Mouse (Mus musculus): Measurements from ENCODE around the gene Fn1. TPM values are rescaled to one million over a fixed set of nuclear protein-coding genes. Genes with fewer than 3 reads are reported as not detected.
A peak's percentile ranks its signal among the peaks of the same experiment; 100 is the strongest.

The Fn1 gene
- polyA plus RNA-seq, 1 experiment from 2014 or later = 39.4 TPM

- no peaks in the 10 kb centered on the region for H3K27me3 ChIP-seq (replicated peaks; ENCODE audit: control insufficient read depth, insufficient read depth, low read length)
- H3K27ac ChIP-seq (ENCODE audit: low read length) = no peak overlapping the region
- peaks cover 2% of the 10 kb centered on the region; the same call in 1 of the 2 replicates for H3K36me3 ChIP-seq (ENCODE audit: control insufficient read depth, insufficient read depth)
- WGBS = 96% methylated on average over 6 of the region's 6 CpGs
- ATAC-seq = no peak
- no peaks in the 10 kb centered on the region for H3K9me3 ChIP-seq (ENCODE audit: control insufficient read depth, low read length)
- H3K4me3 ChIP-seq (replicated peaks; ENCODE audit: low read length) = no peak overlapping the region
- no peaks in the 10 kb centered on the region for H3K4me1 ChIP-seq (replicated peaks; ENCODE audit: control insufficient read depth, insufficient read depth, low read length)
- no peak overlapping the region for H3K9ac ChIP-seq (replicated peaks; ENCODE audit: low read depth, low read length)
- no peak overlapping the region for H3K4me2 ChIP-seq (ENCODE audit: low read length)
Measured at GRCm38 (mm10) chr1:71623625-71624024, 29.4 kb downstream of the Fn1 start.

GRCm38 (mm10) chr1:71621526-71621925, 31.5 kb downstream of the Fn1 start:
- Histone ChIP-seq H3K9me3 (ENCODE audit: control insufficient read depth, low read length) (no peaks in the 10 kb centered on the region), H3K4me3 (replicated peaks; ENCODE audit: low read length) (no peak overlapping the region), H3K27me3 (replicated peaks; ENCODE audit: control insufficient read depth, insufficient read depth, low read length) (no peaks in the 10 kb centered on the region), H3K27ac (ENCODE audit: low read length) (no peak overlapping the region), H3K36me3 (ENCODE audit: control insufficient read depth, insufficient read depth) (peaks cover 2% of the 10 kb centered on the region; the same call in 1 of the 2 replicates), H3K4me1 (replicated peaks; ENCODE audit: control insufficient read depth, insufficient read depth, low read length) (no peaks in the 10 kb centered on the region), H3K9ac (replicated peaks; ENCODE audit: low read depth, low read length) (no peak overlapping the region), H3K4me2 (ENCODE audit: low read length) (no peak overlapping the region)
- WGBS = 100% methylated on average over 2 of the region's 2 CpGs
- ATAC-seq = no peak

GRCm38 (mm10) chr1:71614545-71615246, 38.3 kb downstream of the Fn1 start:
- Histone ChIP-seq H3K27me3 (replicated peaks; ENCODE audit: control insufficient read depth, insufficient read depth, low read length) (no peaks in the 10 kb centered on the region), H3K36me3 (ENCODE audit: control insufficient read depth, insufficient read depth) (no peaks in the 10 kb centered on the region), H3K4me3 (replicated peaks; ENCODE audit: low read length) (no peak overlapping the region), H3K4me1 (replicated peaks; ENCODE audit: control insufficient read depth, insufficient read depth, low read length) (peaks cover 13% of the 10 kb centered on the region), H3K4me2 (ENCODE audit: low read length) (0 out of 2 replicates have a peak overlapping the region, but pooled peaks have one; percentile 3), H3K9ac (replicated peaks; ENCODE audit: low read depth, low read length) (no peak overlapping the region), H3K9me3 (ENCODE audit: control insufficient read depth, low read length) (no peaks in the 10 kb centered on the region), H3K27ac (ENCODE audit: low read length) (peak overlapping the region; percentile 41)
- ATAC-seq = peak; percentile 93
- 9% methylated on average over 8 of the region's 8 CpGs for WGBS

- ATAC-seq = no peak
- no peak overlapping the region for H3K9ac ChIP-seq (replicated peaks; ENCODE audit: low read depth, low read length)
- H3K9me3 ChIP-seq (ENCODE audit: control insufficient read depth, low read length) = no peaks in the 10 kb centered on the region
- no peaks in the 10 kb centered on the region for H3K36me3 ChIP-seq (ENCODE audit: control insufficient read depth, insufficient read depth)
- H3K27ac ChIP-seq (ENCODE audit: low read length) = no peak overlapping the region
- no peak overlapping the region for H3K4me2 ChIP-seq (ENCODE audit: low read length)
- H3K27me3 ChIP-seq (replicated peaks; ENCODE audit: control insufficient read depth, insufficient read depth, low read length) = no peaks in the 10 kb centered on the region
- WGBS = 93% methylated on average over 21 of the region's 21 CpGs
- peaks cover 13% of the 10 kb centered on the region for H3K4me1 ChIP-seq (replicated peaks; ENCODE audit: control insufficient read depth, insufficient read depth, low read length)
- no peak overlapping the region for H3K4me3 ChIP-seq (replicated peaks; ENCODE audit: low read length)
Measured at GRCm38 (mm10) chr1:71612256-71612655, 40.7 kb downstream of the Fn1 start.

GRCm38 (mm10) chr1:71609916-71610315, 43.1 kb downstream of the Fn1 start:
- H3K9me3 ChIP-seq (ENCODE audit: control insufficient read depth, low read length) = no peaks in the 10 kb centered on the region
- H3K27ac ChIP-seq (ENCODE audit: low read length) = no peak overlapping the region
- no peak overlapping the region for H3K4me3 ChIP-seq (replicated peaks; ENCODE audit: low read length)
- H3K9ac ChIP-seq (replicated peaks; ENCODE audit: low read depth, low read length) = no peak overlapping the region
- H3K36me3 ChIP-seq (ENCODE audit: control insufficient read depth, insufficient read depth) = no peaks in the 10 kb centered on the region
- peaks cover 8% of the 10 kb centered on the region for H3K4me1 ChIP-seq (replicated peaks; ENCODE audit: control insufficient read depth, insufficient read depth, low read length)
- H3K4me2 ChIP-seq (ENCODE audit: low read length) = no peak overlapping the region
- no peaks in the 10 kb centered on the region for H3K27me3 ChIP-seq (replicated peaks; ENCODE audit: control insufficient read depth, insufficient read depth, low read length)
- ATAC-seq = no peak
- 89% methylated on average over 5 of the region's 5 CpGs for WGBS

GRCm38 (mm10) chr1:71609057-71609775, 43.8 kb downstream of the Fn1 start:
- Histone ChIP-seq H3K9me3 (ENCODE audit: control insufficient read depth, low read length) (no peaks in the 10 kb centered on the region), H3K27ac (ENCODE audit: low read length) (no peak overlapping the region), H3K9ac (replicated peaks; ENCODE audit: low read depth, low read length) (no peak overlapping the region), H3K27me3 (replicated peaks; ENCODE audit: control insufficient read depth, insufficient read depth, low read length) (no peaks in the 10 kb centered on the region), H3K4me1 (replicated peaks; ENCODE audit: control insufficient read depth, insufficient read depth, low read length) (peaks cover under 1% of the 10 kb centered on the region; the same call in 1 of the 2 replicates), H3K36me3 (ENCODE audit: control insufficient read depth, insufficient read depth) (no peaks in the 10 kb centered on the region), H3K4me3 (replicated peaks; ENCODE audit: low read length) (no peak overlapping the region), H3K4me2 (ENCODE audit: low read length) (no peak overlapping the region)
- 96% methylated on average over 37 of the region's 37 CpGs for WGBS
- ATAC-seq = no peak

GRCm38 (mm10) chr1:71606600-71607325, 46.2 kb downstream of the Fn1 start:
- H3K4me3 ChIP-seq (replicated peaks; ENCODE audit: low read length) = no peak overlapping the region
- H3K27me3 ChIP-seq (replicated peaks; ENCODE audit: control insufficient read depth, insufficient read depth, low read length) = no peaks in the 10 kb centered on the region
- no peak overlapping the region for H3K9ac ChIP-seq (replicated peaks; ENCODE audit: low read depth, low read length)
- H3K27ac ChIP-seq (ENCODE audit: low read length) = no peak overlapping the region
- H3K4me1 ChIP-seq (replicated peaks; ENCODE audit: control insufficient read depth, insufficient read depth, low read length) = no peaks in the 10 kb centered on the region
- H3K4me2 ChIP-seq (ENCODE audit: low read length) = no peak overlapping the region
- no peak for ATAC-seq
- 92% methylated on average over 8 of the region's 8 CpGs for WGBS
- no peaks in the 10 kb centered on the region for H3K9me3 ChIP-seq (ENCODE audit: control insufficient read depth, low read length)
- H3K36me3 ChIP-seq (ENCODE audit: control insufficient read depth, insufficient read depth) = no peaks in the 10 kb centered on the region

- Histone ChIP-seq H3K36me3 (ENCODE audit: control insufficient read depth, insufficient read depth) (no peaks in the 10 kb centered on the region), H3K4me2 (ENCODE audit: low read length) (no peak overlapping the region), H3K9ac (replicated peaks; ENCODE audit: low read depth, low read length) (no peak overlapping the region), H3K9me3 (ENCODE audit: control insufficient read depth, low read length) (no peaks in the 10 kb centered on the region), H3K4me1 (replicated peaks; ENCODE audit: control insufficient read depth, insufficient read depth, low read length) (no peaks in the 10 kb centered on the region), H3K4me3 (replicated peaks; ENCODE audit: low read length) (no peak overlapping the region), H3K27me3 (replicated peaks; ENCODE audit: control insufficient read depth, insufficient read depth, low read length) (no peaks in the 10 kb centered on the region), H3K27ac (ENCODE audit: low read length) (no peak overlapping the region)
- WGBS = 82% methylated on average over 2 of the region's 2 CpGs
- no peak for ATAC-seq
Measured at GRCm38 (mm10) chr1:71605751-71606150, 47.2 kb downstream of the Fn1 start.

GRCm38 (mm10) chr1:71595365-71595764, 57.6 kb downstream of the Fn1 start:
- H3K27ac ChIP-seq (ENCODE audit: low read length) = no peak overlapping the region
- H3K36me3 ChIP-seq (ENCODE audit: control insufficient read depth, insufficient read depth) = peaks cover 4% of the 10 kb centered on the region
- no peak overlapping the region for H3K9ac ChIP-seq (replicated peaks; ENCODE audit: low read depth, low read length)
- no peaks in the 10 kb centered on the region for H3K9me3 ChIP-seq (ENCODE audit: control insufficient read depth, low read length)
- no peak for ATAC-seq
- 76% methylated on average over 4 of the region's 4 CpGs for WGBS
- no peaks in the 10 kb centered on the region for H3K27me3 ChIP-seq (replicated peaks; ENCODE audit: control insufficient read depth, insufficient read depth, low read length)
- no peak overlapping the region for H3K4me2 ChIP-seq (ENCODE audit: low read length)
- H3K4me3 ChIP-seq (replicated peaks; ENCODE audit: low read length) = no peak overlapping the region
- no peaks in the 10 kb centered on the region for H3K4me1 ChIP-seq (replicated peaks; ENCODE audit: control insufficient read depth, insufficient read depth, low read length)

All from forebrain, embryonic 16.5 days (tissue).